ENCODE assay signal across 7 mouse cellular contexts in the genomic region with DNA sequence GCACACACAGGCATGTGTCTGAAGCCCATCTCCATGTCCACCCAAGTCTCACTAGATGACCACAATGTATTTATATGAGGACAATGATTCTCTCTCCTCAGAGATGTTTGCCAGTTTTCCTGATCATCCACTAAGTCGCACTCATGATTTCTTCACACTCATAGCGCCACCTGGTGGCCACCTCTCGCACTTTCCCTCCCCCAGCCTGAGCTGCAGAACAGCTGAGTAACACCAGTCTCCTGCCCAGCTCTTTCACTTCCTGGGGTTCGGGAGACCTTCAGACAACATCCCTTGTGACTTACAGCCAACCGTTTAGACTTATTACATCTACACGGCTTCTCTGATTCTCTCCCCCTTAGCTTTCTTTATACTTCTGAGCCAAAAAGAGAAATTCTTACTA. TPM values are rescaled to one million over a fixed set of nuclear protein-coding genes. Genes with fewer than 3 reads are reported as not detected.
DNase-seq lines count a peak whose midpoint lies in the region; ATAC-seq and TF ChIP-seq lines count a peak whose summit lies in the region.

No protein-coding gene starts in this region.

- no peaks in the 10 kb centered on the region for H3K9me3 ChIP-seq in intestine, embryonic 15.5 days
- H3K9me3 ChIP-seq in midbrain, postnatal 0 days (ENCODE audit: low read length) = no peaks in the 10 kb centered on the region

- peak; percentile 93 to 95 for DNase-seq in cerebellum, postnatal 10 days
- DNase-seq in frontal cortex, postnatal 36 days (ENCODE audit: low spot score in 2 of 2) = peak; percentile 87 to 92
- peak; percentile 78 to 82 for DNase-seq in left cerebral cortex, postnatal 36 days (ENCODE audit: low spot score in 2 of 2)
- peak; percentile 92 for DNase-seq in midbrain, postnatal 0 days (ENCODE audit: low spot score)
- DNase-seq in spleen, postnatal 10 days (ENCODE audit: low spot score in 2 of 2) = peak; percentile 67 to 84

- 1% methylated on average over 6 of the region's 6 CpGs for WGBS in intestine, embryonic 15.5 days
- WGBS in midbrain, postnatal 0 days = 11% methylated on average over 6 of the region's 6 CpGs

- peak; percentile 96 for TF ChIP-seq CTCF in midbrain, postnatal 0 days (IDR thresholded peaks at IDR 0.05)

- H3K4me1 ChIP-seq in intestine, embryonic 15.5 days (replicated peaks) = no peaks in the 10 kb centered on the region
- H3K4me1 ChIP-seq in midbrain, postnatal 0 days (ENCODE audit: insufficient read depth, low read length) = no peaks in the 10 kb centered on the region

- intact Hi-C loops in left cerebral cortex, postnatal 36 days (cut with DNase I) = loop anchor here (5.0 to 10.0 kb wide), 4 partner anchors 137 to 1419 kb away; no protein-coding TSS in a partner anchor

- H3K36me3 ChIP-seq in intestine, embryonic 15.5 days = no peaks in the 10 kb centered on the region
- H3K36me3 ChIP-seq in midbrain, postnatal 0 days (ENCODE audit: insufficient read depth, low read length) = no peaks in the 10 kb centered on the region

- ATAC-seq in activated CD4-positive, CD25-positive, alpha-beta regulatory T cell, adult 4 months = peak; percentile 64
- peak; percentile 71 for ATAC-seq in intestine, embryonic 15.5 days
- ATAC-seq in midbrain, postnatal 0 days (ENCODE audit: low FRiP score) = no peak

- H3K27ac ChIP-seq in intestine, embryonic 15.5 days = no peak overlapping the region
- H3K27ac ChIP-seq in midbrain, postnatal 0 days (ENCODE audit: low read depth, low read length) = no peak overlapping the region

- H3K9ac ChIP-seq in intestine, embryonic 15.5 days = no peak overlapping the region
- H3K9ac ChIP-seq in midbrain, postnatal 0 days (replicated peaks; ENCODE audit: low read length, poor library complexity, severe bottlenecking) = no peak overlapping the region

- H3K4me2 ChIP-seq in intestine, embryonic 15.5 days (replicated peaks) = no peak overlapping the region
- no peak overlapping the region for H3K4me2 ChIP-seq in midbrain, postnatal 0 days (ENCODE audit: low read depth, low read length, poor library complexity, severe bottlenecking)

- H3K27me3 ChIP-seq in intestine, embryonic 15.5 days (replicated peaks) = no peaks in the 10 kb centered on the region
- H3K27me3 ChIP-seq in midbrain, postnatal 0 days (ENCODE audit: insufficient read depth, low read length) = no peaks in the 10 kb centered on the region

- H3K4me3 ChIP-seq in intestine, embryonic 15.5 days (replicated peaks) = no peak overlapping the region
- H3K4me3 ChIP-seq in midbrain, postnatal 0 days (ENCODE audit: low read depth, low read length) = no peak overlapping the region

RNA-seq across cellular contexts. Expression of gene Nars2, which starts 37.3 kb away (rescaled TPM):
- 1 to 10 TPM; 5.3 to 9.7 TPM for polyA plus RNA-seq in activated CD4-positive, CD25-positive, alpha-beta regulatory T cell, adult 4 months (2017; shearing (Covaris generic))
- polyA plus RNA-seq in intestine, embryonic 15.5 days (2015; fragmentation: Nextera tagmentation; extraction: Ambion mirVana) = 25.1 and 25.7 TPM in 2 replicates
- 10 to 100 TPM; 17.7 to 20.8 TPM for total RNA-seq in left cerebral cortex, postnatal 36 days (2021)
- 5.4 and 13.9 TPM in 2 replicates for total RNA-seq in midbrain, postnatal 0 days (2014; rRNA removed)
- polyA plus RNA-seq in midbrain, postnatal 0 days (2015; fragmentation: Nextera tagmentation; extraction: Ambion mirVana) = 13.2 and 14.9 TPM in 2 replicates
